Mouse (Mus musculus): ENCODE data around the gene Klhl31. TPM values are rescaled to one million over a fixed set of nuclear protein-coding genes. Genes with fewer than 3 reads are reported as not detected.
A peak's percentile ranks its signal among the peaks of the same experiment; 100 is the strongest.

The Klhl31 gene
- polyA plus RNA-seq, 1 experiment, result 0.15 TPM

DNA sequence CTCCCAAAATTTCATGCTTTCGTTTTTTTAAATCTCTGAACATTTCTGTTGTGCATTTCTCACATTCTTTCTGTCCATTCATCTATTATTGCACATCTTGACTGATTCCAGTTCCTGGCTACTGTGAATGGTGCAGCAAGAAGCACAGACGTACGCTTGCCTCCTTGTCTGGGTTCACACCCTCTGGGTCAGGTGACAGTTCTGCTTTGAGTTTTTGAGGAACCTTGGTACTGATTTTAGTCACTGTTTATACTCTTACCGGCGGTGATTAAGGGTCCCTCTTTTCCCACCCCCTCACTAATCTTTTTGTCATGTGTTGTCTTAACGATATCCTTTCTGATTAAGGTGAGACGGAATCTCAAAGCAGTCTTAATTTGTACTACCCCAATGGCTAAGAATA, 15.5 kb downstream of the Klhl31 start:
- H3K27me3 ChIP-seq (ENCODE audit: control insufficient read depth, insufficient read depth, low read length, poor library complexity, severe bottlenecking), result peaks cover 2% of the 10 kb centered on the region; the same call in 1 of the 2 replicates

DNA sequence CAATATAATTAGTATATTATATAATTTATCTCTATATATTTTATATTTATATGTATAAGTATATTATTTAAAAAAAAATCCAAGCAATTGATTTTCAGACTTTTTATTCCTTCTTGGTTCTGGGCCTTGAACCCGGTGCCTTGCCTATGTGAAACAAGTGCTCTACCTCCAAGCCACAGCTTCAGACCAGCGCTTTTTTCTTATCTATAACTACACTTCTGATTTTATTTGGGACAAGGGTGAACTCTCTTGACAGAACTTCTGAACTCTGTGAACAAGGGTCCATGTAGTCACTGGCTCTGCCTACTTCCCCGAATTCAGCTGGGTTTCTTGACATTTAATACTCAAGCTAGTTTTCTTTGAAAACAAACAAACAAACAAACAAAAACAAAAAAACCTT, 17.6 kb downstream of the Klhl31 start:
- Histone ChIP-seq H3K27ac (ENCODE audit: insufficient read depth, low read length) (no peak overlapping the region), H3K4me3 (ENCODE audit: low read depth, low read length) (no peak overlapping the region), H3K4me1 (ENCODE audit: control insufficient read depth, insufficient read depth, low read length) (no peaks in the 10 kb centered on the region), H3K9me3 (replicated peaks; ENCODE audit: control insufficient read depth, insufficient read depth, low read length, poor library complexity, severe bottlenecking) (no peaks in the 10 kb centered on the region), H3K27me3 (ENCODE audit: control insufficient read depth, insufficient read depth, low read length, poor library complexity, severe bottlenecking) (peaks cover 2% of the 10 kb centered on the region; the same call in 1 of the 2 replicates), H3K36me3 (ENCODE audit: control insufficient read depth, insufficient read depth, low read length, poor library complexity, severe bottlenecking) (no peaks in the 10 kb centered on the region), H3K9ac (ENCODE audit: low read depth, poor library complexity, severe bottlenecking) (no peak overlapping the region)
- TF ChIP-seq CTCF (IDR thresholded peaks at IDR 0.05; ENCODE audit: low read depth, low read length) (no peak), EP300 (IDR thresholded peaks at IDR 0.05; ENCODE audit: insufficient read depth, low read depth, low read length) (no peak), POLR2A (IDR thresholded peaks at IDR 0.05; ENCODE audit: insufficient read depth, low read length) (no peak)

More for the DNA sequence above, 15.5 kb downstream of the Klhl31 start:
- no peaks in the 10 kb centered on the region for H3K9me3 ChIP-seq (replicated peaks; ENCODE audit: control insufficient read depth, insufficient read depth, low read length, poor library complexity, severe bottlenecking)
- H3K36me3 ChIP-seq (ENCODE audit: control insufficient read depth, insufficient read depth, low read length, poor library complexity, severe bottlenecking), result no peaks in the 10 kb centered on the region
- H3K4me3 ChIP-seq (ENCODE audit: low read depth, low read length), result no peak overlapping the region
- H3K27ac ChIP-seq (ENCODE audit: insufficient read depth, low read length), result no peak overlapping the region
- H3K9ac ChIP-seq (ENCODE audit: low read depth, poor library complexity, severe bottlenecking), result no peak overlapping the region
- TF ChIP-seq CTCF (IDR thresholded peaks at IDR 0.05; ENCODE audit: low read depth, low read length) (no peak), POLR2A (IDR thresholded peaks at IDR 0.05; ENCODE audit: insufficient read depth, low read length) (no peak), EP300 (IDR thresholded peaks at IDR 0.05; ENCODE audit: insufficient read depth, low read depth, low read length) (no peak)
- no peaks in the 10 kb centered on the region for H3K4me1 ChIP-seq (ENCODE audit: control insufficient read depth, insufficient read depth, low read length)

DNA sequence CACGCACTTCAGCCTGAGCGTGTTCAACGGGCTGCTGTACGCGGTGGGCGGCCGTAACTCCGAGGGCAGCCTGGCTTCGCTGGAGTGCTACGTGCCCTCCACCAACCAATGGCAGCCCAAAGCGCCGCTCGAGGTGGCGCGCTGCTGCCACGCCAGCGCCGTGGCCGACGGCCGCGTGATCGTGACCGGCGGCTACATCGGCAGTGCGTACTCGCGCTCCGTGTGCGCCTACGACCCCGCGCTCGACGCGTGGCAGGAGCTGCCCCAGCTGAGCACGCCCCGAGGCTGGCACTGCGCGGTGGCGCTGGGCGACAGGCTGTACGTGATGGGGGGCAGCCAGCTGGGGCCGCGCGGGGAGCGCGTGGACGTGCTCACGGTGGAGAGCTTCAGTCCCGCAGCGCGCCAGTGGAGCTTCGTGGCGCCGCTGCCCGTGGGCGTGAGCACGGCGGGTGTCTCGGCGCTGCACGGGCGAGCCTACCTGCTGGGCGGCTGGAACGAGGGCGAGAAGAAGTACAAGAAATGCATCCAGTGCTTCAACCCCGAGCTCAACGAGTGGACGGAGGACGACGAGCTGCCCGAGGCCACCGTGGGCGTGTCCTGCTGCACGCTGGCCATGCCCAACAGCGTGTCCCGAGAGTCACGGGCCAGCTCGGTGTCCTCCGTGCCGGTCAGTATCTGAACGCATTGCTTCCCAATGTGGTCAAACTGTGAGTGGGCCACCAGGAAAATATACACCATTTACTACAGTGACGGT, 19.1 kb downstream of the Klhl31 start:
- H3K9ac ChIP-seq (ENCODE audit: low read depth, poor library complexity, severe bottlenecking), result 0 out of 2 replicates have a peak overlapping the region, but pooled peaks have one; percentile 1
- no peaks in the 10 kb centered on the region for H3K9me3 ChIP-seq (replicated peaks; ENCODE audit: control insufficient read depth, insufficient read depth, low read length, poor library complexity, severe bottlenecking)
- no peaks in the 10 kb centered on the region for H3K4me1 ChIP-seq (ENCODE audit: control insufficient read depth, insufficient read depth, low read length)
- peaks cover 2% of the 10 kb centered on the region; the same call in 1 of the 2 replicates for H3K27me3 ChIP-seq (ENCODE audit: control insufficient read depth, insufficient read depth, low read length, poor library complexity, severe bottlenecking)
- no peaks in the 10 kb centered on the region for H3K36me3 ChIP-seq (ENCODE audit: control insufficient read depth, insufficient read depth, low read length, poor library complexity, severe bottlenecking)
- no peak overlapping the region for H3K27ac ChIP-seq (ENCODE audit: insufficient read depth, low read length)
- H3K4me3 ChIP-seq (ENCODE audit: low read depth, low read length), result peak overlapping the region; percentile 61
- TF ChIP-seq POLR2A (IDR thresholded peaks at IDR 0.05; ENCODE audit: insufficient read depth, low read length) (no peak), CTCF (IDR thresholded peaks at IDR 0.05; ENCODE audit: low read depth, low read length) (no peak), EP300 (IDR thresholded peaks at IDR 0.05; ENCODE audit: insufficient read depth, low read depth, low read length) (no peak)

DNA sequence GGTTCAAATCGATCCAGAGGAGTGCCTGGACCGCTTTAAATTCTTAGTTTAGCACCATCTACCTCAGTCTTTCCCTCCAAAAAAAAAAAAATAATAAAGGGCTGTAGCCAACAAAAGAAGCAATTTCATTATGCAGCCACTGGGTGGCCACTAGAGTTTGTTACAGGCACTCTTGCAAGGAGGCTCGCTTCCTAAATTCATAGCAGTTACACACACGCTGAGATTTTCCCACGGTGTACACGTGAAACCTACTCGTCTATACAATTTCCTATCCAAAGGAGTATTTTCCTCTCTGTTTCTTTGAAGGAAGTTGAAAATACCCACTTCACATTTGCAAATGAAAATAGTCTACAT, 19.6 kb downstream of the Klhl31 start:
- 0 out of 2 replicates have a peak overlapping the region, but pooled peaks have one; percentile 1 for H3K9ac ChIP-seq (ENCODE audit: low read depth, poor library complexity, severe bottlenecking)

DNA sequence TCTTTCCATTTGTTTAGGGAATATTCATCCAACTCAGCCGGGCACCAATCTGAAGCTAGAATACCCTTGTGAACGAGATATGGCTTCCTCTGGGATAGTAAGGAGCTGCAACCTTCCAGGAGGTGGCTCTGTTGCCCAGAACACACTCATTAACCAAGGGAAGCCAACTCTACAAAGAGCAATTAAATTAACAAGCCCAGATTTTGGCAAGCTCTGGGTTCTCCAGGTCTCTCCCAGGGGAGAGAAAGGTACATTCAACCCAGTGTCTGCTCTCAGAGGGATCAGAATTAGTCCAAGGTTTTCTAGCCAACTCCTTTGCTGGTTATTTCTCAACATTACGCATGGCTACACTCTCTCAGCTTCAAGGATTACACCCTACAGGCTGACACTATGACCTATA, 26.6 kb downstream of the Klhl31 start:
- H3K4me1 ChIP-seq (ENCODE audit: control insufficient read depth, insufficient read depth, low read length), result no peaks in the 10 kb centered on the region
- H3K27ac ChIP-seq (ENCODE audit: insufficient read depth, low read length), result no peak overlapping the region
- no peak overlapping the region for H3K9ac ChIP-seq (ENCODE audit: low read depth, poor library complexity, severe bottlenecking)
- no peaks in the 10 kb centered on the region for H3K27me3 ChIP-seq (ENCODE audit: control insufficient read depth, insufficient read depth, low read length, poor library complexity, severe bottlenecking)
- H3K9me3 ChIP-seq (replicated peaks; ENCODE audit: control insufficient read depth, insufficient read depth, low read length, poor library complexity, severe bottlenecking), result no peaks in the 10 kb centered on the region
- no peaks in the 10 kb centered on the region for H3K36me3 ChIP-seq (ENCODE audit: control insufficient read depth, insufficient read depth, low read length, poor library complexity, severe bottlenecking)
- no peak for TF ChIP-seq CTCF (IDR thresholded peaks at IDR 0.05; ENCODE audit: low read depth, low read length)
- no peak for TF ChIP-seq POLR2A (IDR thresholded peaks at IDR 0.05; ENCODE audit: insufficient read depth, low read length)
- no peak for TF ChIP-seq EP300 (IDR thresholded peaks at IDR 0.05; ENCODE audit: insufficient read depth, low read depth, low read length)
- H3K4me3 ChIP-seq (ENCODE audit: low read depth, low read length), result no peak overlapping the region

More for the DNA sequence above, 19.6 kb downstream of the Klhl31 start:
- Histone ChIP-seq H3K36me3 (ENCODE audit: control insufficient read depth, insufficient read depth, low read length, poor library complexity, severe bottlenecking) (no peaks in the 10 kb centered on the region), H3K4me3 (ENCODE audit: low read depth, low read length) (peak overlapping the region; percentile 61), H3K27ac (ENCODE audit: insufficient read depth, low read length) (no peak overlapping the region), H3K9me3 (replicated peaks; ENCODE audit: control insufficient read depth, insufficient read depth, low read length, poor library complexity, severe bottlenecking) (no peaks in the 10 kb centered on the region), H3K27me3 (ENCODE audit: control insufficient read depth, insufficient read depth, low read length, poor library complexity, severe bottlenecking) (peaks cover 2% of the 10 kb centered on the region; the same call in 1 of the 2 replicates), H3K4me1 (ENCODE audit: control insufficient read depth, insufficient read depth, low read length) (no peaks in the 10 kb centered on the region)
- TF ChIP-seq EP300 (IDR thresholded peaks at IDR 0.05; ENCODE audit: insufficient read depth, low read depth, low read length), result no peak
- no peak for TF ChIP-seq CTCF (IDR thresholded peaks at IDR 0.05; ENCODE audit: low read depth, low read length)
- TF ChIP-seq POLR2A (IDR thresholded peaks at IDR 0.05; ENCODE audit: insufficient read depth, low read length), result no peak

DNA sequence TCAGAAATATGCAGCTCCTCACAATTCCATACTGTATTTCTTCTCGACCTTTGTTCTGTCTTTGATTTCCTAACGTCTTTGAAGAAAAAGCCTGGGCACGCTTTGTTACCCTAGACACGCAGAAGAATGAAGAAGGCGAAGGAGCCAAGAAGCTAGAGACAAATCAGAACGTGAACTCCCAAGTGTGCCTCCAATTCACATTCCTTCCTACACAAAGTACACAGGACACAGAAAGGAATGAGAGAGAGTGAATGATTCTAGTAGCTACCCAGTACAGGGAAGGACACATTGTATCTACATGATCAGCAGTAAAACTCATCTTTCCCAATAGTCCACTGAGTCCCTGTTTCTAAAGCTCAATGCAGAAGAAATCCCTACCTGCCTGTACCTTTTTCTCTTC, 33.8 kb downstream of the Klhl31 start:
- no peak overlapping the region for H3K27ac ChIP-seq (ENCODE audit: insufficient read depth, low read length)
- H3K9ac ChIP-seq (ENCODE audit: low read depth, poor library complexity, severe bottlenecking), result no peak overlapping the region
- H3K27me3 ChIP-seq (ENCODE audit: control insufficient read depth, insufficient read depth, low read length, poor library complexity, severe bottlenecking), result no peaks in the 10 kb centered on the region; the same call in 1 of the 2 replicates
- H3K9me3 ChIP-seq (replicated peaks; ENCODE audit: control insufficient read depth, insufficient read depth, low read length, poor library complexity, severe bottlenecking), result no peaks in the 10 kb centered on the region
- no peaks in the 10 kb centered on the region for H3K36me3 ChIP-seq (ENCODE audit: control insufficient read depth, insufficient read depth, low read length, poor library complexity, severe bottlenecking)
- no peaks in the 10 kb centered on the region for H3K4me1 ChIP-seq (ENCODE audit: control insufficient read depth, insufficient read depth, low read length)
- no peak overlapping the region for H3K4me3 ChIP-seq (ENCODE audit: low read depth, low read length)
- TF ChIP-seq POLR2A (IDR thresholded peaks at IDR 0.05; ENCODE audit: insufficient read depth, low read length), result no peak
- no peak for TF ChIP-seq EP300 (IDR thresholded peaks at IDR 0.05; ENCODE audit: insufficient read depth, low read depth, low read length)
- TF ChIP-seq CTCF (IDR thresholded peaks at IDR 0.05; ENCODE audit: low read depth, low read length), result no peak

All from ES-Bruce4 (cell line).